Mouse (Mus musculus) WW6 (cell line): ENCODE data around the gene Nr1h2.
A peak's percentile ranks its signal among the peaks of the same experiment; 100 is the strongest.

Experiments used
- DNase-seq: peaks from one replicate; pipeline ENCODE4 v3.0.0-alpha.2; 2013; ENCODE audit warnings: low read depth, low spot score

Nr1h2 gene

GRCm38 (mm10) chr7:44585606-44586005, 31.9 kb upstream of the Nr1h2 start:
- DNase-seq = no peak

- DNase-seq = no peak
Measured at GRCm38 (mm10) chr7:44584921-44585320, 31.2 kb upstream of the Nr1h2 start.

GRCm38 (mm10) chr7:44584265-44584804, 30.6 kb upstream of the Nr1h2 start:
- no peak for DNase-seq

- no peak for DNase-seq
Measured at GRCm38 (mm10) chr7:44583146-44583545, 29.4 kb upstream of the Nr1h2 start.

GRCm38 (mm10) chr7:44582709-44583108, 29.0 kb upstream of the Nr1h2 start:
- DNase-seq = no peak

GRCm38 (mm10) chr7:44581637-44582036, 27.9 kb upstream of the Nr1h2 start:
- no peak for DNase-seq

- no peak for DNase-seq
Measured at GRCm38 (mm10) chr7:44576333-44576844, 22.6 kb upstream of the Nr1h2 start.

GRCm38 (mm10) chr7:44572956-44573484, 19.3 kb upstream of the Nr1h2 start:
- no peak for DNase-seq

GRCm38 (mm10) chr7:44572213-44572701, 18.5 kb upstream of the Nr1h2 start, which contains the start of gene Napsa:
Gene Napsa (plus strand): TSS chr7:44572380.
- no peak for DNase-seq

GRCm38 (mm10) chr7:44571811-44572210, 18.1 kb upstream of the Nr1h2 start:
- DNase-seq = no peak

- DNase-seq = no peak
Measured at GRCm38 (mm10) chr7:44570989-44571388, 17.2 kb upstream of the Nr1h2 start.

GRCm38 (mm10) chr7:44568803-44569202, 15.1 kb upstream of the Nr1h2 start:
- no peak for DNase-seq

GRCm38 (mm10) chr7:44565414-44565813, 11.7 kb upstream of the Nr1h2 start:
- no peak for DNase-seq

- DNase-seq = no peak
Measured at GRCm38 (mm10) chr7:44564486-44564885, 10.7 kb upstream of the Nr1h2 start.

- DNase-seq = no peak
Measured at GRCm38 (mm10) chr7:44563284-44563683, 9.5 kb upstream of the Nr1h2 start.

GRCm38 (mm10) chr7:44560435-44561400, 7.0 kb upstream of the Nr1h2 start:
- DNase-seq = peak; percentile 73

- DNase-seq = no peak
Measured at GRCm38 (mm10) chr7:44557629-44558028, 3.9 kb upstream of the Nr1h2 start.

GRCm38 (mm10) chr7:44553196-44553764, 471 bp downstream of the Nr1h2 start:
- DNase-seq = peak; percentile 92

- DNase-seq = no peak
Measured at GRCm38 (mm10) chr7:44552141-44552908, 1.4 kb downstream of the Nr1h2 start.

GRCm38 (mm10) chr7:44551731-44552130, 2.0 kb downstream of the Nr1h2 start:
- no peak for DNase-seq

GRCm38 (mm10) chr7:44551301-44551700, 2.5 kb downstream of the Nr1h2 start:
- no peak for DNase-seq
